Mouse (Mus musculus) embryonic fibroblast, embryonic 13.5 days (primary cell): ENCODE data around the gene Adgrl3.

Experiments
- CTCF ChIP-seq: IDR thresholded peaks from 2 replicates; pipeline ENCODE4 v1.5.1; 2011; ENCODE audit warnings: mild to moderate bottlenecking, control low read depth, low read length, moderate library complexity, borderline replicate concordance; ENCODE audit not compliant: insufficient read depth
- POLR2A ChIP-seq: IDR thresholded peaks from 2 replicates; pipeline ENCODE4 v1.6.1; 2011; ENCODE audit warnings: low read depth, mild to moderate bottlenecking, control low read depth, low read length, moderate library complexity

- TF ChIP-seq CTCF (no peak), POLR2A (no peak)
Observed at GRCm38 (mm10) chr5:81201885-81202284, 181.9 kb downstream of the Adgrl3 start.
